Mouse (Mus musculus): ENCODE data around the gene Chat.
"Not testable (repeated sequence)": the region's sequence is repeated elsewhere in the genome, so short reads cannot be mapped to it uniquely, and the experiment has no call there.

The Chat gene

DNA sequence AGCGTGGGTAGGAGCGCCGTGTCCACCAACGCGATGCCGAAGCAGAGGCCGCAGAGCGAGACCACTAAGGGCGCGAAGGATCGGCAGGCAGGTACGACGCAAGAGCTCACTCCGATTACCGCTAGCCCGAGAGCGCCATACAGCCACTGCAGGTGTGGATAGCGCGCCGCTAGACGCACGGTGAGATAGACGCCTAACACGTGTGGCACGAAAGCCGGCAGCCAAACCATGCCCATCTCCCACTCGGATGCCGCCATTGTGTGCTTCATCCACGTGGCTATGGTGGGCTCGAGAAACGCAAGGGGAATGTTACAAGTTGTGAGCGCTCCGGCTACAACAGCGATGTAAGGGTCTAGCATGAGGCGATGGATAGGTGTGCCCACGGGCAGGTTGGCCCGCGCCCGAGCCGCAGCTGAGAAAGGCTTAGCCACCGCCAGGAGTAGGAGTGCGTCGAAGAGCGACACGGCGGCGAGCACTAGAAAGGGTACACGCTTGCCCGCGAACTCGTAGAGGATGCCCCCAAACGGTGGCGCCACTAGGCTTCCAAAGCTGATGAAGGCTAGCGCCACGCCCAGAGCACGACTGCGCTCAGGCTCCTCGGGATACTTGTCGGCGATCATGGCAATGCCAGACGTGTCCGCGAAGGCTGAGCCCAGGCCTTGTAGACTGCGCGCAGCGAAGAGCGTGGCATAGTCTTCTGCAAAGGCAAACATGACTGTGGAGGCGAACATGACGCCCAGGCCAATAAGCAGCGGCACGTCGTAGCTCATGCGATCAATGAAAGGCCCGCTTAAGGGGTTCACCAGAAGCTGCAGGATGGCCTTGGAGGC, 2.4 kb downstream of the Chat start:
- no peak for DNase-seq (ENCODE audit: low spot score in 2 of 2)

DNA sequence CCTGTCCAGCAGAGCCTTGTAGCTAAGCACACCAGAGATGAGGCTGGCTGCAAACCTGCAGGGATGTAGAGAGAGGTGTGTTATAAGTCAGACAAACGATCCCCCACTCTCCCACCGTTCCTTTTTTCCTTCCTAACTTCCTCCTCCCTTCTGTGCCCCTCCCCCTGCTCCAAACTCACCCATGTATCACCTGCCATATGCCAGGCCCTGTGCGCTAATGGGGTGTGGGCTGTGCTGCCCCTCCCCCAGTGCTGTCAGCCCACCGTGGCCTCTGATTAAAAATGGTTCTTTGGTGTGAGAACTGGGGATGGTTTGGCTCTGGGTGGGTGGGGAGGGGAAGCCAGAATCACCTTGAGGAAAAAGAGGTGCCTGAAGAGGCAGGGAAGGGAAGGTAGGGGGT, 13.2 kb downstream of the Chat start:
- DNase-seq (ENCODE audit: low spot score in 2 of 2) = no peak

GRCm38 (mm10) chr14:32446989-32447388, 18.8 kb downstream of the Chat start:
- no peak for DNase-seq (ENCODE audit: low spot score in 2 of 2)

DNA sequence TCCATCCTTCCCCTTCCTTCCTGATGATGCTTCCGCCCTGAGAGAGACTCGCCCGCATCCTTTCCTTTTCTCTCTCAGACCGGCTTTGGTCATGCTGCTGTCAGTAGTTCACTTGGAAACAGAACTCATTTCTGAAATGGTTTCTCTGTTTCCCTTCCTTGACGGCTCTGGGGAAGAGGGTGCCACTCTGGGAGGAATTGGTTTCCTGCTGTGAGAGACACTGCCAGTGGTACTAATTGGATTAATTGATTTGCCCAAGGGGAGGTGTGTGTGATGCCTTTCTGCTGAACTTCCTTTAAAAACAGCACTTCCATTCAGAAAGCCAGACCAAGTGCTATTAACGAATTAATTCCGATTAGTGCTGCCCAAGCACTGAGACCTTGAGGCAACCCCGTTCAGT, 22.3 kb downstream of the Chat start:
- DNase-seq (ENCODE audit: low spot score in 2 of 2) = no peak

GRCm38 (mm10) chr14:32439744-32440143, 26.0 kb downstream of the Chat start:
- no peak for DNase-seq (ENCODE audit: low spot score in 2 of 2)

DNA sequence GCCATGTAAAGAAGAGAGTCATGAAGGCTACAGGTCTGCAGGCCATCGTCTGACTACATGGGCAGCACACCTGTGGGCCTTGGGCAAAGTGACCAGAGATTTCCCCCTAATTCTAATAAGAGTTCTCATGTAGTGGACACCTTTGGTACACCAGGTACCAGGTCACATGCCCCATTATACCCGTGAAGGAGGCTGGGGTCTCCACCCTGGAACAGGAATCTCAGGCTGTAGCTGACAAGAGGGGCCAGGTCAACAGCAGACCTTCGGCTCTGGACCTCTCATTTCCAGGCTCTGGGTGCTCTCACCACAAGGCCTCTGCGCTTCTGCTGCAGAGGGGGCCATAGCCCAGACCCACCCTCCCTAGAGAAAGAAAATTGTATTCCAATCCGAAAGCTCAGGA, 26.5 kb downstream of the Chat start:
- no peak for DNase-seq (ENCODE audit: low spot score in 2 of 2)

DNA sequence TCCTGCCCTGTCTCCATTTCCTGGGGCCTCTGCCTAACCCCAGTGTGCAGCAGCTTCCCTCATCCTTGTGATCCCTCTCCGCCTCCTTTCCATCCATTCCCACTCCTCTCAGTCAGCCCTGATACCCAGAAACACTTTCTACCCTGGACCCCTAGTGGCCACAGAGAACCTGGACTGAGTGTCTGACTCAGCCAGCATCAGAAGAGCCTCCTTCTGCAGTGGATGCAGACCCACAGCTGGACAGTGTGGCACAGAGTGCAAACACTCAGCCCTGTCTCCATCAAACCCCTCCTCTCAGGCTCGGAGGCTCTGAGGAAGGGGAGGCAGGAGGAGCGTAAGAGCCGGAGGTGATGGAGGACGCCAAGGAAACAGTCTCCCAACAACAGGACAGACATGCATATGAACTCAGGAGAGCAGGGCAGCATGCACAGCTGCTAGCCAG, 28.4 kb downstream of the Chat start:
- DNase-seq (ENCODE audit: low spot score in 2 of 2) = no peak

DNA sequence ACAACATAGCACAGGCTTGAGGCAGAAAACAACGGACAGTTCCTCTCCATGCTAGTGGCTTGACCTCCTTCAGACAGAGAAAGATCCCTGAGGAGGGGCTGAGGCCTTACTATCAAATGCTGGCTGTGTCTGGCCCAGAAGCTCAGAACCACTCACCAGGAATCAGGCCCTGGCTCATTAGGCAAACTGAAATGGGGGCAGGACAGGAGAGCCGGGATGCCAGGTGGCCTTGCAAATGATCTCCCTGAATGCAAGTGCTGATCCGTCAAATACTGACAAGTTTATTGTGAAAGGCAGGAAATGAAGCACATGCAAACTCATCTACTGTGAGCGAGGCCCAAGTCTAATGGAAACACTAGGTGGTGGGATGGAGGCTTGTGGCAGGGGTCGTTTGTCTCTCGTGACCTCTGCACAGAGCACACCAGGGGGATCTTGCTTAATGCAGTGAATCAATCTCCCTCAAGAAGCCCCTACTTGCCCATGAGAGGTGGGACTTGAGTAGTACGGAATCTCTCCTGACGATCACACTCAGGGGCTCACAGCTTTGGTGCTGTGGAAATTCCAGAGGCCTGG, 36.7 kb downstream of the Chat start:
- no peak for DNase-seq (ENCODE audit: low spot score in 2 of 2)

GRCm38 (mm10) chr14:32423946-32424345, 41.8 kb downstream of the Chat start:
- DNase-seq (ENCODE audit: low spot score in 2 of 2) = no peak

DNA sequence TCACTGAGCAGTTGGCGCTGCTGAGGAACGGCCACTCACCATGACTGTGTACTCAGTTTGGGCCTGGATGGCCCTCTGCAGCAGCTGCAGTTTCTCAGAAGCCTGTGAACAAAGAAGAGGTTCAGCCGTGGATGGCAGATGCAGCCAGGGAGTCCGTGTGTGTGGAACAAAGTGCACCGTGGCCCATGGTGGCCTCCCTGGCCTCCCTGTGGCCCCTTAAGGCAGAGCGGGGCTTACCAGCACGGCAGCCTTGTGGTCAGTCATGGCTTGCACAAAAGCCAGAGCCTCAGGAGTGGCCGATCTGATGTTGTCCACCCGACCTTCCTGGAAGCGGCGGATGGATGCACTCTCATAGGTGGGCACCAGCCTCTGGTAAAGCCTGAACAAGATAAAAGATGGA, 47.0 kb downstream of the Chat start:
- no peak for DNase-seq (ENCODE audit: low spot score in 2 of 2)

- no peak for DNase-seq (ENCODE audit: low spot score in 2 of 2)
Measured at GRCm38 (mm10) chr14:32412075-32412474, 53.7 kb downstream of the Chat start.

DNA sequence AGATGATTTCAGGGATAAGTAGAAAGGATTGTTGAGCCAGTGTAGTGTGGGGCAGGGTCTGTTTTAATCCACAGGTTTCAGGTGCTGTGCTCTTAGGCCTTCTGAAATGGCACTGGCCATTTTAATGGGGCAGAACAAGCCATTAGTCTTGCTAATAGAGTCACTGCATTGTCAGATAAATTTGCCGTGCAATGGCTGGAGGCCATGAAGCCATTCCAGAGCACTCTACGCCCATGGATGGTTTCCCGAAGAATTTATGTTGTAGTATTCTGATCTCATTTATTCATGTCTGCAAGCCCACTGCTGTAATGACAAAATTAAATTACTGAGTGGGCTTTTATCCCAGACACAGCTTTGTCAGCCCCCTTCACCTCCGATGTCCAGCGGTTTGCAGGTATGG, 55.7 kb downstream of the Chat start:
- no peak for DNase-seq (ENCODE audit: low spot score in 2 of 2)

DNA sequence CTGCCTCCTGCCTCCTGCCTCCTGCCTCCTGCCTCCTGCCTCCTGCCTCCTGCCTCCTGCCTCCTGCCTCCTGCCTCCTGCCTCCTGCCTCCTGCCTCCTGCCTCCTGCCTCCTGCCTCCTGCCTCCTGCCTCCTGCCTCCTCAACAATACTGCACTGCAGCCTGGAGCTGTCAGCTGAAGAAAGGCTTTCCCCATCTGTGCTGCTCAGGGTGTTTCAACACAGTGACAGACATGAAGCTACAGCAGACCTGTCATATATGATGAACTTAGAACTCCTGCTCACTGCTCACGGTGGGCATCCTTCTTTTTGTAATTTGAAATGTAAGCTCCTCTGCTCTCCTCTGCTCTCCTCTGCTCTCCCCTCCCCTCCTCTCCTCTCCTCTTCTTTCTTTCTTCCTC, 60.4 kb downstream of the Chat start:
- DNase-seq (ENCODE audit: low spot score in 2 of 2) = not testable (repeated sequence)

DNA sequence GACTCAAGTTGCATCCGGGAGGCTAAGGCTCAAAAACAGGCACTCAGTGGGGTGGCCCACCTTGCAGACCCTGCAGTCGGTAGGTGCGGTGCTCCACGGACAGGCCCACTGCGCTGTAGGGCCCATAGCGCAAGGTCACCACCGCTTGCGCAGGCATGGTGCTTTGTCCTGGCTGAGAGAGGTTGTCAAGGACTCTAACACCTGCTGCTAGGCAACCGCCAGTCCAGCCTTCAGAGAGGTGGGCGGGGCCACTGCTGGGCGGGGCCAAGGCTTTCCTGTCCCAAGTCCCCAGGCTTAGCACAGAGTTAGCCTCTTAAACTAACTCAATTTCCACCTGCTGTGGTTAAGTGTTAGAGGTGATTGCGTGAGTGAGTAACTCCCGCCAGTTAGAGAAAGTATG, 77.6 kb downstream of the Chat start, which contains the start of gene 1700024G13Rik:
1700024G13Rik (minus strand) TSS at position 196 of the 400 bp plus-strand sequence.
- peak; percentile 12 to 24 for DNase-seq (ENCODE audit: low spot score in 2 of 2)

- DNase-seq (ENCODE audit: low spot score in 2 of 2) = no peak
Measured at GRCm38 (mm10) chr14:32381619-32382018, 84.2 kb downstream of the Chat start.

DNA sequence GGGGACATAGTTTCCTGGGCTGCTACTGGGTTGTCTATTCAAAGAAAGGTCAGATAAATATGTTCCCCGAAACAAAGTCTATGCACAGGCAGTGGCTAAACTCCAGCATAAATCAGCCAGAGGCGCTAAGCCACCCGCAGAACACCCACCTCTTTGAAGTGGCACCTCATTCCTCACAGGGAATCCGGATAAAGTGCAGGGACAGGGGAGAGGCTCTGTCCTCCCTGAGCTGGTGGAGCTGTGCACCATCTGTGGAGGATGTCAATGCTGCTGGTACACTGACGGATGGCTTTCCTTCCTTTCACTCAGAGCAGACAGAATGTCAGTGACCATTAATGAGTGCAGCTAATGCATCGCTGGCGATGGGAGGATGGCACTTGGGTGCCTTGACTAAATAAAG, 84.7 kb downstream of the Chat start:
- DNase-seq (ENCODE audit: low spot score in 2 of 2) = no peak

DNA sequence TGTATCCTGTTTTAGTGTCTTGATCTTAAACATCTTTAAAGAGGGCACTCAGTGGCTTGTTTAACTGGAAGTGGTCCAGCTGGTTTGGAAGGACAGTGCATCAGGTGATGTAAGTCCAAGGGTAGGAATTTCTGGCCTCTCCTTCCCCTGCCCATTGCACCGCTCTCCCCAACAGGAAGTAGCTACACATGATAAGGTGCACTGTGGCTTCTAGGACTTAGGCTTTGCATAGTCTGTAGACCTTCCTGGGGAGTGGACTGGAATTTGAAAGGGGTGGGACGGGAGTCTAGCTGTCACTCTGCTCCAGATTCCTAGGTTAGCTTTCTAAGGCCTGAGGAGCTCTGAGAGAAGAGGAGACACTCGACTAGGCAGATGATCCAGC, 85.7 kb downstream of the Chat start:
- no peak for DNase-seq (ENCODE audit: low spot score in 2 of 2)

GRCm38 (mm10) chr14:32379395-32380098, 86.2 kb downstream of the Chat start:
- DNase-seq (ENCODE audit: low spot score in 2 of 2) = no peak

GRCm38 (mm10) chr14:32372510-32372909, 93.3 kb downstream of the Chat start:
- DNase-seq (ENCODE audit: low spot score in 2 of 2) = no peak

DNA sequence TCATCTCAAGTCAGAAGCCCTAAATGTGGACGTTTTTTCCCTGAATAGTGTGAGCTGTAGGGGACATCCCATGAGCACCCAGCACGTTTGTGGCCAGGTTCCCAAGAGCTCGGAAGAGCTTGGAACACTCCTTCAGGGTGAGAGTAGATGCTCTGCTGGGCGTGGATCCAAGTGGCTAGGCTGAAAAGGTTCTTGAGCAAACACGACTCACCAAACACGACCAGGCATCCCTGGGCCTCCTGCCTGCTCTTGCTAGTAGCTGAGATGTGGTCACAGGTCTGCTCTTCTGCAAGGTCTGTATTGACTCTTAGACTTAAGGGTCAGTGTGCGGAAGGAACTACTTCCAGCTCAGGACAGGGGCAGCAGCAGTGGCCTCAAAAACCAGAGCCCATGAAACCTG, 96.0 kb downstream of the Chat start:
- DNase-seq (ENCODE audit: low spot score in 2 of 2) = no peak

- DNase-seq (ENCODE audit: low spot score in 2 of 2) = no peak
Measured at GRCm38 (mm10) chr14:32364359-32364758, 101.4 kb downstream of the Chat start.
